Mouse (Mus musculus) induced T-regulatory cell, adult 2 months (primary cell): Measurements from ENCODE around the gene Pik3r6.

Experiments
- DNase-seq: peaks from one replicate; pipeline ENCODE4 v3.0.0-alpha.2; 2012; ENCODE audit warnings: low read depth

Gene Pik3r6

GRCm38 (mm10) chr11:68487720-68488119 lies 15.1 kb upstream of the Pik3r6 start:
- DNase-seq = no peak

- no peak for DNase-seq
Observed at GRCm38 (mm10) chr11:68488256-68488824, 14.5 kb upstream of the Pik3r6 start.

GRCm38 (mm10) chr11:68489236-68489635 lies 13.6 kb upstream of the Pik3r6 start:
- DNase-seq = no peak

GRCm38 (mm10) chr11:68492592-68492991 lies 10.2 kb upstream of the Pik3r6 start:
- no peak for DNase-seq

- DNase-seq = no peak
Observed at GRCm38 (mm10) chr11:68493760-68494159, 9.1 kb upstream of the Pik3r6 start.

- DNase-seq = no peak
Observed at GRCm38 (mm10) chr11:68497081-68497480, 5.7 kb upstream of the Pik3r6 start.

- peak; percentile 53 for DNase-seq
Observed at GRCm38 (mm10) chr11:68498517-68498916, 4.3 kb upstream of the Pik3r6 start.

GRCm38 (mm10) chr11:68498999-68499699 lies 3.7 kb upstream of the Pik3r6 start:
- DNase-seq = peak; percentile 59

- DNase-seq = no peak
Observed at GRCm38 (mm10) chr11:68500949-68501350, 1.9 kb upstream of the Pik3r6 start.

GRCm38 (mm10) chr11:68502408-68502807 lies 411 bp upstream of the Pik3r6 start:
- no peak for DNase-seq

GRCm38 (mm10) chr11:68504913-68505312 lies 2.1 kb downstream of the Pik3r6 start:
- no peak for DNase-seq

- no peak for DNase-seq
Observed at GRCm38 (mm10) chr11:68507246-68507645, 4.4 kb downstream of the Pik3r6 start.

GRCm38 (mm10) chr11:68508619-68509018 lies 5.8 kb downstream of the Pik3r6 start:
- DNase-seq = no peak

GRCm38 (mm10) chr11:68509194-68509593 lies 6.4 kb downstream of the Pik3r6 start:
- DNase-seq = no peak

- DNase-seq = no peak
Observed at GRCm38 (mm10) chr11:68513969-68514368, 11.2 kb downstream of the Pik3r6 start.

- DNase-seq = no peak
Observed at GRCm38 (mm10) chr11:68519362-68519761, 16.5 kb downstream of the Pik3r6 start.

- DNase-seq = no peak
Observed at GRCm38 (mm10) chr11:68519815-68520214, 17.0 kb downstream of the Pik3r6 start.

GRCm38 (mm10) chr11:68520439-68520838 lies 17.6 kb downstream of the Pik3r6 start:
- no peak for DNase-seq

GRCm38 (mm10) chr11:68521352-68521751 lies 18.5 kb downstream of the Pik3r6 start:
- DNase-seq = no peak

- DNase-seq = no peak
Observed at GRCm38 (mm10) chr11:68526441-68526840, 23.6 kb downstream of the Pik3r6 start.

- DNase-seq = no peak
Observed at GRCm38 (mm10) chr11:68531066-68531806, 28.4 kb downstream of the Pik3r6 start.

GRCm38 (mm10) chr11:68531941-68532535 lies 29.2 kb downstream of the Pik3r6 start:
- no peak for DNase-seq

GRCm38 (mm10) chr11:68532773-68533172 lies 30.0 kb downstream of the Pik3r6 start:
- no peak for DNase-seq
